Mouse (Mus musculus): ENCODE measurements at regions not wholly inside any gene's neighbourhood (a gene's known extent, or its start where the extent isn't known, plus 50 kb on each side); places are given as distances from the start of the nearest gene placed in this dataset.

GRCm38 (mm10) chr8:104032179-104032578 is 69.2 kb upstream of the Cdh5 start:
- TF ChIP-seq CTCF (IDR thresholded peaks at IDR 0.05; ENCODE audit: low read depth, low read length): no peak
- TF ChIP-seq GATA2 (IDR thresholded peaks at IDR 0.05; ENCODE audit: borderline replicate concordance, low read depth, low read length): no peak
- no peak for TF ChIP-seq GATA1 (IDR thresholded peaks at IDR 0.05; ENCODE audit: borderline replicate concordance, low read length)

Measured in G1E (cell line).